Comparison of ENCODE assay signal across 14 mouse cellular contexts in genomic region chr3:51651149-51651548, GRCm38 (mm10). TPM values are rescaled to one million over a fixed set of nuclear protein-coding genes. Genes with fewer than 3 reads are reported as not detected.
A peak's percentile ranks its signal among the peaks of the same experiment; 100 is the strongest.
DNase-seq lines count a peak whose midpoint lies in the region; ATAC-seq lines count a peak whose summit lies in the region.
"Had no signal": no experiment of that assay in that cellular context is flagged by ENCODE, and none has a peak within 500 bp of the region (broad histone marks: within the 10 kb centered on the region; RNA-seq: fewer than 3 reads in every experiment).

No protein-coding gene starts in this region.

- H3K27me3 ChIP-seq in neural tube, embryonic 12.5 days (replicated peaks) = no peaks in the 10 kb centered on the region
- no peaks in the 10 kb centered on the region for H3K27me3 ChIP-seq in hindbrain, embryonic 16.5 days (replicated peaks; ENCODE audit: control insufficient read depth, insufficient read depth, low read length)
- no peaks in the 10 kb centered on the region for H3K27me3 ChIP-seq in limb, embryonic 10.5 days (ENCODE audit: low read depth, poor library complexity, severe bottlenecking)
- H3K27me3 ChIP-seq: heart, embryonic 13.5 days had no signal

- no peak overlapping the region for H3K9ac ChIP-seq in neural tube, embryonic 12.5 days
- no peak overlapping the region for H3K9ac ChIP-seq in hindbrain, embryonic 16.5 days (ENCODE audit: low read depth, low read length)
- H3K9ac ChIP-seq: heart, embryonic 13.5 days; liver, embryonic 14.5 days had no signal

- DNase-seq in heart, adult 11 months = peak; percentile 45
- no peak for DNase-seq in heart, postnatal 36 days
- no peak for DNase-seq in neural tube, embryonic 10.5 days (ENCODE audit: extremely low spot score, low spot score)
- no peak for DNase-seq in limb, embryonic 10.5 days (ENCODE audit: low spot score)
- no peak for DNase-seq in right cerebral cortex, adult 18-20 months
- no peak for DNase-seq in kidney, postnatal 10 days
- DNase-seq: kidney, adult 18-20 months; layer of hippocampus, postnatal 36 days; thymus, postnatal 36 days had no signal

- H3K4me2 ChIP-seq in neural tube, embryonic 12.5 days (replicated peaks) = no peak overlapping the region
- H3K4me2 ChIP-seq in hindbrain, embryonic 16.5 days (ENCODE audit: low read length) = no peak overlapping the region
- H3K4me2 ChIP-seq: heart, embryonic 13.5 days had no signal

- WGBS in neural tube, embryonic 12.5 days = 81% methylated on average over 2 of the region's 2 CpGs
- 67% methylated on average over 2 of the region's 2 CpGs for WGBS in hindbrain, embryonic 16.5 days
- 86% methylated on average over 2 of the region's 2 CpGs for WGBS in limb, embryonic 10.5 days

- no peaks in the 10 kb centered on the region for H3K9me3 ChIP-seq in neural tube, embryonic 12.5 days
- no peaks in the 10 kb centered on the region for H3K9me3 ChIP-seq in hindbrain, embryonic 16.5 days (ENCODE audit: control insufficient read depth, low read length)
- no peaks in the 10 kb centered on the region for H3K9me3 ChIP-seq in limb, embryonic 10.5 days (replicated peaks)
- H3K9me3 ChIP-seq: heart, embryonic 13.5 days; megakaryocyte, embryonic 14.5 days had no signal

- H3K36me3 ChIP-seq in neural tube, embryonic 12.5 days = no peaks in the 10 kb centered on the region
- H3K36me3 ChIP-seq in hindbrain, embryonic 16.5 days (ENCODE audit: control insufficient read depth, insufficient read depth, low read length) = no peaks in the 10 kb centered on the region
- no peaks in the 10 kb centered on the region for H3K36me3 ChIP-seq in limb, embryonic 10.5 days
- H3K36me3 ChIP-seq: heart, embryonic 13.5 days had no signal

- H3K4me1 ChIP-seq in neural tube, embryonic 12.5 days = peaks cover 12% of the 10 kb centered on the region
- peaks cover 12% of the 10 kb centered on the region for H3K4me1 ChIP-seq in hindbrain, embryonic 16.5 days (ENCODE audit: control insufficient read depth, insufficient read depth, low read depth, low read length)
- peaks cover 32% of the 10 kb centered on the region for H3K4me1 ChIP-seq in limb, embryonic 10.5 days

- ATAC-seq in neural tube, embryonic 12.5 days (ENCODE audit: low FRiP score, low read depth) = 0 out of 2 replicates have a peak, but pooled peaks have one; percentile 13
- ATAC-seq in hindbrain, embryonic 16.5 days = peak; percentile 71

- H3K27ac ChIP-seq in neural tube, embryonic 12.5 days = no peak overlapping the region
- no peak overlapping the region for H3K27ac ChIP-seq in hindbrain, embryonic 16.5 days (ENCODE audit: low read depth, low read length)
- H3K27ac ChIP-seq in limb, embryonic 10.5 days = no peak overlapping the region
- H3K27ac ChIP-seq: heart, embryonic 13.5 days; liver, embryonic 14.5 days had no signal

- intact Hi-C loops in heart, postnatal 36 days (cut with DNase I) = loop anchor here (5.0 kb wide), 1 partner anchor 89 kb away; the partner anchor contains the start of gene Setd7

- no peak overlapping the region for H3K4me3 ChIP-seq in neural tube, embryonic 12.5 days
- H3K4me3 ChIP-seq in hindbrain, embryonic 16.5 days (ENCODE audit: low read length) = no peak overlapping the region
- H3K4me3 ChIP-seq in limb, embryonic 10.5 days = no peak overlapping the region
- H3K4me3 ChIP-seq: heart, embryonic 13.5 days; megakaryocyte, embryonic 14.5 days had no signal

RNA-seq across cellular contexts. Expression of gene Mgst2, which starts 9.0 kb away (rescaled TPM):
- total RNA-seq in heart, postnatal 36 days (2021) = 1 to 10 TPM in 1 of 2 experiments, not detected in 1; 1.3 TPM
- 1.3 and 1.5 TPM in 2 replicates for polyA plus RNA-seq in neural tube, embryonic 12.5 days (2016; fragmentation: Nextera tagmentation; extraction: Ambion mirVana)
- 0.33 and 0.40 TPM in 2 replicates for polyA plus RNA-seq in hindbrain, embryonic 16.5 days (2015; fragmentation: Nextera tagmentation; extraction: Ambion mirVana)
- polyA plus RNA-seq in limb, embryonic 10.5 days (2016; fragmentation: Nextera tagmentation; extraction: Ambion mirVana) = 0.35 and 0.43 TPM in 2 replicates
- total RNA-seq: layer of hippocampus, postnatal 36 days had no signal
